Comparison of ENCODE assay signal across 25 mouse cellular contexts in genomic region chr3:107239607-107240006, GRCm38 (mm10). TPM values are rescaled to one million over a fixed set of nuclear protein-coding genes. Genes with fewer than 3 reads are reported as not detected.
DNase-seq lines count a peak whose midpoint lies in the region; ATAC-seq and TF ChIP-seq lines count a peak whose summit lies in the region.
"Had no signal": no experiment of that assay in that cellular context is flagged by ENCODE, and none has a peak within 500 bp of the region (broad histone marks: within the 10 kb centered on the region; RNA-seq: fewer than 3 reads in every experiment).

Prok1 (minus strand) TSS chr3:107239707.

- no peaks in the 10 kb centered on the region for H3K27me3 ChIP-seq in kidney, adult 2 months (replicated peaks; ENCODE audit: control insufficient read depth, insufficient read depth, low read length)
- H3K27me3 ChIP-seq in liver, adult 2 months (ENCODE audit: control insufficient read depth, insufficient read depth, low read length), result no peaks in the 10 kb centered on the region
- no peaks in the 10 kb centered on the region for H3K27me3 ChIP-seq in liver, postnatal 0 days (ENCODE audit: insufficient read depth, low read length)
- no peaks in the 10 kb centered on the region for H3K27me3 ChIP-seq in liver, embryonic 11.5 days (replicated peaks; ENCODE audit: control insufficient read depth, insufficient read depth, low read length)
- H3K27me3 ChIP-seq in stomach, postnatal 0 days (ENCODE audit: control insufficient read depth, insufficient read depth, low read length), result no peaks in the 10 kb centered on the region

- H3K79me2 ChIP-seq in liver, adult 2 months (ENCODE audit: control insufficient read depth, insufficient read depth, low read length), result no peaks in the 10 kb centered on the region

- ATAC-seq in liver, postnatal 0 days, result no peak
- no peak for ATAC-seq in liver, embryonic 11.5 days (replicated peaks; ENCODE audit: low FRiP score)
- no peak for ATAC-seq in stomach, postnatal 0 days (ENCODE audit: low FRiP score, low TSS enrichment)
- ATAC-seq: activated CD4-positive, CD25-positive, alpha-beta regulatory T cell, adult 4 months; CD4-positive, CD25-positive, alpha-beta regulatory T cell, adult 4 months; Patski had no signal

- peak within 1 kb of the TSS; percentile 54 for H3K4me2 ChIP-seq in liver, postnatal 0 days (ENCODE audit: low read depth, low read length)
- H3K4me2 ChIP-seq in liver, embryonic 11.5 days, result no peak within 1 kb of the TSS
- no peak within 1 kb of the TSS for H3K4me2 ChIP-seq in stomach, postnatal 0 days (replicated peaks; ENCODE audit: low read depth)

- peak within 1 kb of the TSS; percentile 20; the same call in 1 of the 2 replicates for H3K27ac ChIP-seq in kidney, adult 2 months (ENCODE audit: insufficient read depth, low read depth, low read length)
- peak within 1 kb of the TSS; percentile 4; the same call in 1 of the 2 replicates for H3K27ac ChIP-seq in liver, adult 2 months (replicated peaks; ENCODE audit: insufficient read depth, low read depth, low read length)
- 0 out of 2 replicates have a peak within 1 kb of the TSS, but pooled peaks have one; percentile 1 for H3K27ac ChIP-seq in liver, postnatal 0 days (ENCODE audit: low read depth)
- no peak within 1 kb of the TSS for H3K27ac ChIP-seq in liver, embryonic 11.5 days (ENCODE audit: low read depth, low read length)
- H3K27ac ChIP-seq in stomach, postnatal 0 days (replicated peaks), result peak within 1 kb of the TSS; percentile 63; the same call in 1 of the 2 replicates
- no peak within 1 kb of the TSS for H3K27ac ChIP-seq in layer of hippocampus, adult 2 months

- no peak for TF ChIP-seq EP300 in liver, postnatal 0 days (IDR thresholded peaks at IDR 0.05; ENCODE audit: low read depth)
- TF ChIP-seq EP300 in stomach, postnatal 0 days (optimal IDR thresholded peaks at IDR 0.05), result no peak

- DNase-seq in kidney, adult 2 months, result no peak
- no peak for DNase-seq in kidney, postnatal 25 days
- DNase-seq in liver, adult 2 months (ENCODE audit: extremely low read depth, low read depth, low spot score), result no peak
- no peak for DNase-seq in liver
- DNase-seq in liver, postnatal 0 days, result no peak
- DNase-seq in liver, embryonic 11.5 days (ENCODE audit: low spot score), result no peak
- no peak for DNase-seq in stomach, postnatal 0 days (ENCODE audit: low spot score)
- no peak for DNase-seq in layer of hippocampus, adult 2 months (ENCODE audit: low spot score in 2 of 2)
- DNase-seq: adrenal gland, adult 2 months; adrenal gland, adult 8-10 months; adrenal gland, postnatal 10 days; adrenal gland, postnatal 14 days; adrenal gland, postnatal 25 days; adrenal gland, postnatal 36 days; B cell, adult 2 months; cerebellum, adult 11 months; cerebellum, adult 11-12 months had no signal

- H3K4me3 ChIP-seq in kidney, adult 2 months (ENCODE audit: insufficient read depth, low read depth, low read length), result no peak within 1 kb of the TSS
- no peak within 1 kb of the TSS for H3K4me3 ChIP-seq in liver, adult 2 months (ENCODE audit: insufficient read depth, low read depth, low read length)
- H3K4me3 ChIP-seq in liver, postnatal 0 days (ENCODE audit: low read depth, low read length), result no peak within 1 kb of the TSS
- H3K4me3 ChIP-seq in liver, embryonic 11.5 days (ENCODE audit: low read depth, low read length), result no peak within 1 kb of the TSS
- H3K4me3 ChIP-seq in stomach, postnatal 0 days (ENCODE audit: low read depth, low read length), result no peak within 1 kb of the TSS
- H3K4me3 ChIP-seq in layer of hippocampus, adult 2 months, result no peak within 1 kb of the TSS

- no peaks in the 10 kb centered on the region for H3K9me3 ChIP-seq in liver, postnatal 0 days (ENCODE audit: low read length)
- H3K9me3 ChIP-seq in liver, embryonic 11.5 days (ENCODE audit: control insufficient read depth, low read length), result no peaks in the 10 kb centered on the region
- H3K9me3 ChIP-seq in stomach, postnatal 0 days (ENCODE audit: control insufficient read depth, low read length), result no peaks in the 10 kb centered on the region
- H3K9me3 ChIP-seq: G1E had no signal

- H3K36me3 ChIP-seq in kidney, adult 2 months (ENCODE audit: control insufficient read depth, insufficient read depth, low read length), result no peaks in the 10 kb centered on the region
- H3K36me3 ChIP-seq in liver, adult 2 months (ENCODE audit: control insufficient read depth, insufficient read depth, low read length), result no peaks in the 10 kb centered on the region
- H3K36me3 ChIP-seq in liver, postnatal 0 days (replicated peaks; ENCODE audit: insufficient read depth, low read length), result no peaks in the 10 kb centered on the region
- no peaks in the 10 kb centered on the region for H3K36me3 ChIP-seq in liver, embryonic 11.5 days (ENCODE audit: control insufficient read depth, insufficient read depth, low read length)
- no peaks in the 10 kb centered on the region for H3K36me3 ChIP-seq in stomach, postnatal 0 days (ENCODE audit: control insufficient read depth, insufficient read depth, low read length)
- H3K36me3 ChIP-seq: G1E had no signal

- H3K4me1 ChIP-seq in kidney, adult 2 months (ENCODE audit: control insufficient read depth, insufficient read depth, low read length), result peaks cover 19% of the 10 kb centered on the region
- peaks cover 18% of the 10 kb centered on the region for H3K4me1 ChIP-seq in liver, adult 2 months (ENCODE audit: control insufficient read depth, insufficient read depth, low read length)
- peaks cover 7% of the 10 kb centered on the region; the same call in 1 of the 2 replicates for H3K4me1 ChIP-seq in liver, postnatal 0 days (ENCODE audit: insufficient read depth)
- no peaks in the 10 kb centered on the region for H3K4me1 ChIP-seq in liver, embryonic 11.5 days (replicated peaks; ENCODE audit: control insufficient read depth, insufficient read depth, low read length)
- H3K4me1 ChIP-seq in stomach, postnatal 0 days (replicated peaks; ENCODE audit: control insufficient read depth, insufficient read depth), result no peaks in the 10 kb centered on the region

- no peak for TF ChIP-seq CTCF in kidney, adult 2 months (conservative IDR thresholded peaks at IDR 0.05; ENCODE audit: insufficient read depth, insufficient read length, low read depth, low read length)
- no peak for TF ChIP-seq CTCF in liver, adult 2 months (IDR thresholded peaks at IDR 0.05; ENCODE audit: low read depth, low read length)
- no peak for TF ChIP-seq CTCF in liver, postnatal 0 days (IDR thresholded peaks at IDR 0.05; ENCODE audit: low read depth)
- TF ChIP-seq CTCF in stomach, postnatal 0 days (IDR thresholded peaks at IDR 0.05; ENCODE audit: low read depth), result no peak
- TF ChIP-seq CTCF in layer of hippocampus, adult 2 months (conservative IDR thresholded peaks at IDR 0.05), result no peak

- no peak for TF ChIP-seq POLR2A in kidney, adult 2 months (IDR thresholded peaks at IDR 0.05; ENCODE audit: low read depth, low read length)
- no peak for TF ChIP-seq POLR2A in liver, adult 2 months (IDR thresholded peaks at IDR 0.05; ENCODE audit: extremely low read depth, insufficient read depth, low read length)

- H3K9ac ChIP-seq in liver, adult 2 months (ENCODE audit: low read depth, low read length), result no peak within 1 kb of the TSS
- no peak within 1 kb of the TSS for H3K9ac ChIP-seq in liver, postnatal 0 days (replicated peaks)
- no peak within 1 kb of the TSS for H3K9ac ChIP-seq in liver, embryonic 11.5 days (ENCODE audit: low read depth, low read length)
- H3K9ac ChIP-seq in stomach, postnatal 0 days (ENCODE audit: low read length), result no peak within 1 kb of the TSS

- 91% methylated on average over 9 of the region's 9 CpGs for WGBS in kidney, adult 2 months
- 94% methylated on average over 9 of the region's 9 CpGs for WGBS in liver, adult 2 months
- 80% methylated on average over 9 of the region's 9 CpGs for WGBS in liver, postnatal 0 days (ENCODE audit: insufficient replicate concordance)
- 88% methylated on average over 9 of the region's 9 CpGs for WGBS in liver, embryonic 11.5 days
- 86% methylated on average over 9 of the region's 9 CpGs for WGBS in stomach, postnatal 0 days

RNA-seq across cellular contexts. Expression of gene Prok1, which starts in this region (rescaled TPM):
- polyA plus RNA-seq in kidney, adult 2 months (2012; rRNA removed), result 10.8 and 12.8 TPM in 2 replicates
- total RNA-seq in liver, adult 2 months (2014; rRNA removed), result 1.0 and 1.2 TPM in 2 replicates
- polyA plus RNA-seq in liver, adult 2 months (2012; rRNA removed), result 4.9 and 5.6 TPM in 2 replicates
- polyA plus RNA-seq in liver, postnatal 0 days (2015; fragmentation: Nextera tagmentation; extraction: Ambion mirVana), result 9.8 and 10.5 TPM in 2 replicates
- polyA plus RNA-seq in liver, embryonic 11.5 days (2014; fragmentation: Nextera tagmentation; extraction: Ambion mirVana), result not detected in 2 replicates
- polyA plus RNA-seq in stomach, postnatal 0 days (2015; fragmentation: Nextera tagmentation; extraction: Ambion mirVana), result 10.5 and 11.3 TPM in 2 replicates
- total RNA-seq in layer of hippocampus, adult 2 months (2021), result not detected
- total RNA-seq: CH12.LX, ES-E14, MEL had no signal
- polyA plus RNA-seq: adrenal gland, adult 2 months; C2C12; CD4-positive, CD25-positive, alpha-beta regulatory T cell, adult 4 months; Patski had no signal

Comparison
In these comparisons a context has a peak if more than half of its experiments do, and no peak if none do; other contexts are left out.
1. H3K27ac ChIP-seq: peak in kidney, adult 2 months (single experiment), liver, adult 2 months (single experiment), liver, postnatal 0 days (single experiment) and stomach, postnatal 0 days (single experiment); none in liver, embryonic 11.5 days (single experiment) and layer of hippocampus, adult 2 months (single experiment).